Mouse (Mus musculus): ENCODE measurements around the gene Vps45.

- no peak for TF ChIP-seq CTCF (IDR thresholded peaks at IDR 0.05; ENCODE audit: borderline replicate concordance, insufficient read depth, low read depth, low read length)
- TF ChIP-seq POLR2A (IDR thresholded peaks at IDR 0.05; ENCODE audit: borderline replicate concordance, insufficient read depth, low read length): no peak
Observed at GRCm38 (mm10) chr3:96082100-96082499, 23.8 kb upstream of the Vps45 start.

Data from cerebellum, adult 2 months (tissue).